Mouse (Mus musculus): ENCODE results near the gene Morn5. TPM values are rescaled to one million over a fixed set of nuclear protein-coding genes. Genes with fewer than 3 reads are reported as not detected.

The Morn5 gene
- polyA plus RNA-seq, 1 experiment from 2014 or later: 1.5 TPM

DNA sequence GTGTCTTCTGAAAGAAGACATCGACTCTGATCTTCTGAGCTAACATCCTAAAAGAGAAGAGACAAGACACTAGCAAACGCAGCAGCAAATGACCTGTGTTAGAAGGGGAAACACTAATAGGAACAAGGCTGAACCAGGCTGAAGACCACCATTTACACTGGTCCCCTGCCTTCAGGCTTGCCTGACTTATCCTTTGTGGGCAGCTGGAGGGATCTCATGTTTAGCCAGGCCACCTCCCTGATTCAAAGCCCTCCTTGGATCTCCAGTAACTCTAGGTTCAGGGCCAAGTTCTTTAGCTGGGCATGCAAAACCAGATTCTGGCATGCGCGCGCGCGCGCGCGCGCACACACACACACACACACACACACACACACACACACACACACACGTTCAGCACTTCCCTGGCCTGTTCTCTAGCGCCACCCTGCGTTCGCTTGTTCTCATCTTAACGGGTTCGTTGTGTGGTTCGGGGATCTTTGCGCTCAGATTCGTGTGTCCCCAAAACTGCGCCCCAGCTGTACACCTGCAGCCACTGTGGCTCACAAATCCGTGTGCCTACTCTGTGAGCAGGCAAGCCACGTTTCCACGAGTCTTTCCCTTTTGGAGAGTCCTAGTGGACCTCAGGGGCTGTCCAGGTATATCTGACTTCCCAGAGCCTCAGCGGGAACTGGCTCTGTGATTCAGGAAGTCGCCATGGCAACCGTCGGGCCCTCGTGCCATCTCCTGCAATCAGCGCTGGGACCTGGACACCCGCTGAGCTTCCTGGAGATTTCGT is 27.7 kb upstream of the Morn5 start:
- H3K9me3 ChIP-seq (ENCODE audit: control insufficient read depth, low read length): no peaks in the 10 kb centered on the region
- 7% methylated on average over 32 of the region's 32 CpGs for WGBS
- H3K4me2 ChIP-seq (ENCODE audit: low read length): peak overlapping the region; percentile 60
- ATAC-seq (ENCODE audit: low FRiP score, low TSS enrichment) (peak; percentile 69), DNase-seq (peak; percentile 90)
- no peaks in the 10 kb centered on the region for H3K4me1 ChIP-seq (ENCODE audit: control insufficient read depth, insufficient read depth, low read length)
- H3K4me3 ChIP-seq (replicated peaks; ENCODE audit: low read depth, low read length): peak overlapping the region; percentile 25; the same call in 1 of the 2 replicates
- H3K27me3 ChIP-seq (ENCODE audit: control insufficient read depth, insufficient read depth, low read length): no peaks in the 10 kb centered on the region
- no peak overlapping the region; the same call in 1 of the 2 replicates for H3K9ac ChIP-seq (replicated peaks; ENCODE audit: low read length)
- no peak overlapping the region for H3K27ac ChIP-seq (replicated peaks; ENCODE audit: low read depth, low read length)
- H3K36me3 ChIP-seq (ENCODE audit: control insufficient read depth, insufficient read depth, low read length): no peaks in the 10 kb centered on the region

DNA sequence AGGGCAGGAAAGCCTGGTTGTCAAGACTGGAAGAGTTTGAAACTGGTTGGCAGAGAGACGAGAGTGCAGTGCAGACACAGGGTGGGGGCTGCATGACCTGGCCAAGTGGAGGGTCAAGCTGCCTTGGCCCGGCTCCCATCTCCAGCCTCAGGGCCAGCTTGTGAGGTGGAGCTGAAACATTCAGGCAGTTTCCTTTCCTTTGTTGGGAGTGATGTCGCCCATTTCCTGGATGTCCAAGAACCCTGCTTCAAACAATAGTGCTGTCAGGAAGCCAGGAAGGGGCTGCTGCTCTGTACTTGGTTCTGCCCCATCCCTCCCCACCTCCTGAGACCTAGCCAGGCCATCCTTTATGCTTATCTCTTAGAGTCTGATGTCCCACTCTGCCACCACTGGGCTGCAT is 26.0 kb upstream of the Morn5 start:
- no peak overlapping the region for H3K4me2 ChIP-seq (ENCODE audit: low read length)
- no peak for ATAC-seq (ENCODE audit: low FRiP score, low TSS enrichment)
- no peaks in the 10 kb centered on the region for H3K4me1 ChIP-seq (ENCODE audit: control insufficient read depth, insufficient read depth, low read length)
- WGBS: 66% methylated on average over 3 of the region's 3 CpGs
- H3K9me3 ChIP-seq (ENCODE audit: control insufficient read depth, low read length): no peaks in the 10 kb centered on the region
- no peaks in the 10 kb centered on the region for H3K36me3 ChIP-seq (ENCODE audit: control insufficient read depth, insufficient read depth, low read length)
- H3K27ac ChIP-seq (replicated peaks; ENCODE audit: low read depth, low read length): no peak overlapping the region
- no peaks in the 10 kb centered on the region for H3K27me3 ChIP-seq (ENCODE audit: control insufficient read depth, insufficient read depth, low read length)
- no peak overlapping the region for H3K4me3 ChIP-seq (replicated peaks; ENCODE audit: low read depth, low read length)
- H3K9ac ChIP-seq (replicated peaks; ENCODE audit: low read length): no peak overlapping the region
- DNase-seq: no peak

DNA sequence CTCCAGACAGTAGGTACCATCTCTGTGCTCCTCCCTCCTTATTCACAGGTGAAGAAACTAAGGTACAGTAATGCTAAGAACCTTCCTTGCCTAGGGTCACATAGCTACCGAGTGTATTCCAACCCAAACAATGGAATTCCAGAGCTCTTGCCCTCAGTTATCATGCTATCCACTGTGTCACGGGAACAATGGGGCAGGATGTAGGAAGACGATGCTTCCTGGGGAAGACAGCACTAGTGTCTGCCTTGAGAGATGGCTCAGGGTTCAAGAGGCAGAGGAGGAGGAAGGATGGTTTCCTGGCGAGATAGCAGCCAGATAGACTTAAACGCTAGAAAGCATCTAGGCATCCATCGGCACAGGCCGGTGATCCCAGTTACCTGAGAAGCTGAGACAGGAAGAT is 16.4 kb upstream of the Morn5 start:
- Histone ChIP-seq H3K4me3 (replicated peaks; ENCODE audit: low read depth, low read length) (no peak overlapping the region), H3K4me2 (ENCODE audit: low read length) (no peak overlapping the region), H3K4me1 (ENCODE audit: control insufficient read depth, insufficient read depth, low read length) (no peaks in the 10 kb centered on the region), H3K27me3 (ENCODE audit: control insufficient read depth, insufficient read depth, low read length) (no peaks in the 10 kb centered on the region), H3K27ac (replicated peaks; ENCODE audit: low read depth, low read length) (no peak overlapping the region), H3K9me3 (ENCODE audit: control insufficient read depth, low read length) (no peaks in the 10 kb centered on the region), H3K36me3 (ENCODE audit: control insufficient read depth, insufficient read depth, low read length) (peaks cover 30% of the 10 kb centered on the region), H3K9ac (replicated peaks; ENCODE audit: low read length) (no peak overlapping the region)
- DNase-seq: no peak
- 89% methylated on average over 7 of the region's 7 CpGs for WGBS
- ATAC-seq (ENCODE audit: low FRiP score, low TSS enrichment): no peak

DNA sequence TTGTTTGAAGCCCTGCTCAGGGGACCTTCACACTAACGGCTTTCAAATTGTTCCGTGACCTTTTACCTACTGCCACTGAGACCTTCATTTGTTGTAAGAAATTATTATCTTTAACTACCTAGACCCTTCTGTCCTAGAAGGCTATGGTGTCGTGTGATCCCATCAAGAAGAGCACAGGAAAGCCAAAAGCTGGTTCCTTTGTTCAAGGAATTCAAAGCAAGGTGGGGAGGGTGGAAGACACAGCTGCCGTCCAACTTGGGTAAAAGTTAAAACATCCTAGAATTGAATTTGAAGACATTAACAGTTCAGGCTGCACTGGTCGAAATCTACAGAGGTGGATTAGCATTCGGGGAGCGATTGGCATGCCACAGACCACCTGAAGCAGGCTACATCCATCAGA is 15.3 kb upstream of the Morn5 start:
- H3K4me2 ChIP-seq (ENCODE audit: low read length): no peak overlapping the region
- H3K4me1 ChIP-seq (ENCODE audit: control insufficient read depth, insufficient read depth, low read length): no peaks in the 10 kb centered on the region
- ATAC-seq (ENCODE audit: low FRiP score, low TSS enrichment): no peak
- no peak overlapping the region for H3K4me3 ChIP-seq (replicated peaks; ENCODE audit: low read depth, low read length)
- no peak for DNase-seq
- peaks cover 41% of the 10 kb centered on the region for H3K36me3 ChIP-seq (ENCODE audit: control insufficient read depth, insufficient read depth, low read length)
- whole genome bisulfite sequencing: 85% methylated on average over 7 of the region's 7 CpGs
- H3K9me3 ChIP-seq (ENCODE audit: control insufficient read depth, low read length): no peaks in the 10 kb centered on the region
- no peaks in the 10 kb centered on the region for H3K27me3 ChIP-seq (ENCODE audit: control insufficient read depth, insufficient read depth, low read length)
- H3K9ac ChIP-seq (replicated peaks; ENCODE audit: low read length): no peak overlapping the region
- H3K27ac ChIP-seq (replicated peaks; ENCODE audit: low read depth, low read length): no peak overlapping the region

DNA sequence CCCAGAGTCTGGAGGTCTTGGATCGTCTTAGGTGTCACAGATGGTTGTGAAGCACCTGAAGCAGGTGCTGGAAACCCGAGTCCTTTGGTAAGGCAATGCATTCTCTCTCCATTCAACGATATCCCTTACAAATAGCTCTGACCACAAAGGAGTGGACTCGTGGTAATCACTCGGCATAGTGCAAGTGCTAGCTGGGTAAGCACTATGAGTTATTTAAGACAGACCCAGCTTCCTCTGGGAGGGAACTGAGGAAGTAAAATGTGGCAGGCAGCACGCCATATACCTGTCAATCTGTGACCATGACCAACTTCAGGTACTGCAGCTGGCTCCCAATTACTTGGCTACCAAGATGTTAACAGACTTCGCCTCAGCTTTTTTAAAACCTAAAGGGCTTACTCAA is 14.4 kb upstream of the Morn5 start:
- ATAC-seq (ENCODE audit: low FRiP score, low TSS enrichment): no peak
- no peaks in the 10 kb centered on the region for H3K27me3 ChIP-seq (ENCODE audit: control insufficient read depth, insufficient read depth, low read length)
- H3K36me3 ChIP-seq (ENCODE audit: control insufficient read depth, insufficient read depth, low read length): peaks cover 50% of the 10 kb centered on the region
- no peak overlapping the region for H3K4me3 ChIP-seq (replicated peaks; ENCODE audit: low read depth, low read length)
- H3K4me2 ChIP-seq (ENCODE audit: low read length): no peak overlapping the region
- no peak overlapping the region for H3K27ac ChIP-seq (replicated peaks; ENCODE audit: low read depth, low read length)
- no peak overlapping the region for H3K9ac ChIP-seq (replicated peaks; ENCODE audit: low read length)
- 92% methylated on average over 7 of the region's 7 CpGs for WGBS
- no peaks in the 10 kb centered on the region for H3K9me3 ChIP-seq (ENCODE audit: control insufficient read depth, low read length)
- no peak for DNase-seq
- no peaks in the 10 kb centered on the region for H3K4me1 ChIP-seq (ENCODE audit: control insufficient read depth, insufficient read depth, low read length)

DNA sequence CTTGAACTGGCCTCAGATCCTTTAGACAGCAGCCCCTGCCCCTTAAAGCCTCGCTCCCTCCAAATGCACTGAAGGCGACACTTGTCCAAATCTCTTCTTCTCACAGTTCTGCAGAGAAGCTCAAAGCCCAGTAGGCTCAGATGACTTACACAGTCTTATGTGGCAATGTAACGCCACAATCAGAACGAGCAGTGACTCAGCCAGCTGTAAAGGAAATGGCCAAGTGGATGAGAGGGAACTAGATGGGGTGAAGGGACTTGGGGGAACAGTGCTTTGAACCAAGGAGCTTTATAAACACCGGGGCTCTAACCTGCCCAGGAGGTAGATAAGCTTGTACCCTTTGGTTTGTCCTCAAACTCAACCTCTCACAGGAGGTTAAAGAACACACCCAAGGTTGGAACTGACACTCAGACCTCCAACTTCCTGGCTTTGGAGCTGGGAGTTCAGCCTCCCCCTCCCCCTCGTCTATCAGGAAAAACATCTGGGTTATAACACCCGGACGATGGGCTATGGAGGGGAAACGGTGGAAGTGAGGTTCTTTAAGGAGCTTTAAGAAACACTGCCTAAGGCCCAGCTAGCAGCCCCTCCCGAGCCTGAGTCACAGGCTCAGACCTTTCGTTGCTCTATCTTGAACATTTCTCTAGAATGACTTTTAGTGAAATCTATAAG is 13.7 kb upstream of the Morn5 start:
- Histone ChIP-seq H3K9ac (replicated peaks; ENCODE audit: low read length) (no peak overlapping the region), H3K27ac (replicated peaks; ENCODE audit: low read depth, low read length) (no peak overlapping the region), H3K4me2 (ENCODE audit: low read length) (no peak overlapping the region), H3K27me3 (ENCODE audit: control insufficient read depth, insufficient read depth, low read length) (no peaks in the 10 kb centered on the region), H3K4me1 (ENCODE audit: control insufficient read depth, insufficient read depth, low read length) (no peaks in the 10 kb centered on the region), H3K4me3 (replicated peaks; ENCODE audit: low read depth, low read length) (no peak overlapping the region), H3K9me3 (ENCODE audit: control insufficient read depth, low read length) (no peaks in the 10 kb centered on the region), H3K36me3 (ENCODE audit: control insufficient read depth, insufficient read depth, low read length) (peaks cover 54% of the 10 kb centered on the region)
- DNase-seq: no peak
- 86% methylated on average over 11 of the region's 11 CpGs for WGBS
- no peak for ATAC-seq (ENCODE audit: low FRiP score, low TSS enrichment)

DNA sequence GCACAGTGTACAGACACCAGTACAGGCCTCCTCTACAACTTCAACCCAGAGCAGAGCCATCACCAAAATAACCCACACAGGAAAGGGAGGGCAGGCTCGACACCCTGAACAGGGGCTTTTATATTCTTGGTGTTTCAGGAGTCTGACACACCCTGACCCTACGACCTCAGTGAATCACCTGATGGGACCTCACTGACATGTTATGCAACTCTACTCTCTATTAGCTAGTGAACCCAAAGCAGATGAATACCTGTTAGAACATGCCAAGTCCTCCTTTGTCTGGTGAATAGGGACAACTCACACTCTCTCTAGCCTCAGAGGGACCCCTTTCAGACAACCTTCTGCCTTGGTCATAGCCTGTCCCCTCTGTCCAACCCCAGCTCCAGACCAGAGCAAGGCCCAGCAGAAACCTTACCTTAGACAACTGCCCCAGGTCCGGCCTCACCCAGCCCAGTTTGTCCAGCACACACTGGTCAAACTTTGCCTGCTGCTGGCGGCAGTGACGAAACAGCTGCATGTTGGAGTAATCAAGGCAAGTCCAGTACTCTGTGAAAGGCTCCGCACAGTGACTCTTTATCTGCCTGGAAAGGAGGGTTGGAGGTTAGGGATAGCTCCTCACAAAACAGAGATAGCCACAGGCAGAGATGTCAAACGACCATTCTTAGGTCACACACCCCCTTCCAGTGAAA is 9.8 kb upstream of the Morn5 start:
- WGBS: 90% methylated on average over 7 of the region's 7 CpGs
- Histone ChIP-seq H3K36me3 (ENCODE audit: control insufficient read depth, insufficient read depth, low read length) (peaks cover 68% of the 10 kb centered on the region), H3K9me3 (ENCODE audit: control insufficient read depth, low read length) (no peaks in the 10 kb centered on the region)

DNA sequence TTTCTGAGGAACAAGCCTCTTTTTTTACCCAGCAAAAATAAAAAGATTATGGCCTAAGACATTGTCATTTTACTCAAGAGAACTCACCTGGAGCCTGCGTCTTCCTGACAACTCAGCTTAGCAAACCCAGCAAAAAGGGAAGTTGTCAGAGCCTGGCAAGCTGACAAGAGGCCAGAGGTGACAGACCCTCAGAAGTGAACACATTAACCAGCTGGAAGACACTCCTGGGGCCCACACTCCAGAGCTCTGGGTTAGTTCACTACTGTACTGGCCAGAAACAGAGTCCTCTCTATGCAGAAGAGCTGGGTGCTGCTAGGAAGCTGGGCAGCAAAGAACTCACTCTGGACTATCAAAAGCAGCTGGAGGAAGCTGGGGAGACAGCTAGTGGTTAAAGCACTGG is 8.4 kb upstream of the Morn5 start:
- H3K27me3 ChIP-seq (ENCODE audit: control insufficient read depth, insufficient read depth, low read length): no peaks in the 10 kb centered on the region
- H3K4me2 ChIP-seq (ENCODE audit: low read length): no peak overlapping the region
- ATAC-seq (ENCODE audit: low FRiP score, low TSS enrichment) (no peak), DNase-seq (no peak)
- no peak overlapping the region for H3K9ac ChIP-seq (replicated peaks; ENCODE audit: low read length)
- H3K36me3 ChIP-seq (ENCODE audit: control insufficient read depth, insufficient read depth, low read length): peaks cover 58% of the 10 kb centered on the region
- H3K27ac ChIP-seq (replicated peaks; ENCODE audit: low read depth, low read length): no peak overlapping the region
- no peaks in the 10 kb centered on the region for H3K9me3 ChIP-seq (ENCODE audit: control insufficient read depth, low read length)
- WGBS: 89% methylated on average over 1 of the region's 1 CpGs
- H3K4me3 ChIP-seq (replicated peaks; ENCODE audit: low read depth, low read length): no peak overlapping the region
- H3K4me1 ChIP-seq (ENCODE audit: control insufficient read depth, insufficient read depth, low read length): no peaks in the 10 kb centered on the region

More for the DNA sequence above, 9.8 kb upstream of the Morn5 start:
- Histone ChIP-seq H3K27me3 (ENCODE audit: control insufficient read depth, insufficient read depth, low read length) (no peaks in the 10 kb centered on the region), H3K27ac (replicated peaks; ENCODE audit: low read depth, low read length) (no peak overlapping the region), H3K9ac (replicated peaks; ENCODE audit: low read length) (no peak overlapping the region), H3K4me3 (replicated peaks; ENCODE audit: low read depth, low read length) (no peak overlapping the region), H3K4me1 (ENCODE audit: control insufficient read depth, insufficient read depth, low read length) (no peaks in the 10 kb centered on the region), H3K4me2 (ENCODE audit: low read length) (no peak overlapping the region)
- ATAC-seq (ENCODE audit: low FRiP score, low TSS enrichment) (no peak), DNase-seq (no peak)

All from midbrain, embryonic 14.5 days (tissue).